Mouse (Mus musculus) G1E-ER4 (cell line): Measurements from ENCODE around the gene Hes5. TPM values are rescaled to one million over a fixed set of nuclear protein-coding genes. Genes with fewer than 3 reads are reported as not detected.

Experiments used
- GATA1 ChIP-seq: IDR thresholded peaks from one replicate; pipeline ENCODE4 v1.8.0; 2012; ENCODE audit warnings: low read length, inconsistent platforms
- polyA plus RNA-seq: library from polyadenylated mRNA; stranded (reverse); fragments of >175 nt; gene quantifications from 2 replicates; pipeline ENCODE4 v1.2.3, GENCODE M21; 2012

Hes5 gene
- polyA plus RNA-seq, 1 experiment = not detected

- TF ChIP-seq GATA1 = no peak
Measured at GRCm38 (mm10) chr4:155011312-155012025, 50.7 kb downstream of the Hes5 start.

Other genes with a start within 250 kb of the Hes5 start
- gene Ttc34, start 123.5 kb upstream of the Hes5 start, polyA plus RNA-seq = 0.01 TPM in 1 of 2 replicates, not detected in the other
- gene Mmel1, start 91.3 kb upstream of the Hes5 start, polyA plus RNA-seq = 0.05 and 0.10 TPM in 2 replicates
- not detected in 2 replicates for gene Fam213b, start 61.8 kb upstream of the Hes5 start, polyA plus RNA-seq
- 2.9 and 11.6 TPM in 2 replicates for gene Tnfrsf14, start 32.4 kb upstream of the Hes5 start, polyA plus RNA-seq
- 40.0 and 48.2 TPM in 2 replicates for gene Pank4, start 3.2 kb downstream of the Hes5 start, polyA plus RNA-seq
- gene Plch2, start 95.9 kb downstream of the Hes5 start, polyA plus RNA-seq = 0.56 TPM in 2 replicates
- 20.2 and 30.0 TPM in 2 replicates for gene Pex10, start 106.1 kb downstream of the Hes5 start, polyA plus RNA-seq
- 63.6 and 101 TPM in 2 replicates for gene Rer1, start 125.5 kb downstream of the Hes5 start, polyA plus RNA-seq
- 2.6 and 3.1 TPM in 2 replicates for gene Morn1, start 125.7 kb downstream of the Hes5 start, polyA plus RNA-seq